Mouse (Mus musculus) kidney, adult 8-10 months (tissue): ENCODE results near the gene Rrbp1.
A peak's percentile ranks its signal among the peaks of the same experiment; 100 is the strongest.

Experiments used
- DNase-seq, 2 experiments: peaks; one replicate each; pipeline ENCODE4 v3.0.0; 2022

Gene Rrbp1

GRCm38 (mm10) chr2:144011080-144011551 is at the start of gene Rrbp1:
Rrbp1 (minus strand) TSS chr2:144011263.
- DNase-seq = peak; percentile 99

GRCm38 (mm10) chr2:144057735-144058134 is 46.7 kb upstream of the Rrbp1 start:
- no peak for DNase-seq

GRCm38 (mm10) chr2:144052410-144053065 is 41.5 kb upstream of the Rrbp1 start:
- no peak for DNase-seq

- no peak for DNase-seq
Measured at GRCm38 (mm10) chr2:144050861-144051260, 39.8 kb upstream of the Rrbp1 start.

GRCm38 (mm10) chr2:144050146-144050680 is 39.1 kb upstream of the Rrbp1 start:
- no peak for DNase-seq

- no peak for DNase-seq
Measured at GRCm38 (mm10) chr2:144046916-144047315, 35.9 kb upstream of the Rrbp1 start.

GRCm38 (mm10) chr2:144045756-144046560 is 34.9 kb upstream of the Rrbp1 start:
- DNase-seq = no peak

GRCm38 (mm10) chr2:144044726-144045125 is 33.7 kb upstream of the Rrbp1 start:
- no peak for DNase-seq

GRCm38 (mm10) chr2:144032664-144033063 is 21.6 kb upstream of the Rrbp1 start, which contains the start of gene Banf2:
Banf2 (plus strand) TSS chr2:144033059.
- DNase-seq = no peak

- no peak for DNase-seq
Measured at GRCm38 (mm10) chr2:144030791-144031190, 19.7 kb upstream of the Rrbp1 start.

GRCm38 (mm10) chr2:144026456-144026855 is 15.4 kb upstream of the Rrbp1 start:
- DNase-seq = no peak

GRCm38 (mm10) chr2:144025361-144025760 is 14.3 kb upstream of the Rrbp1 start:
- no peak for DNase-seq

- no peak for DNase-seq
Measured at GRCm38 (mm10) chr2:144022441-144022840, 11.4 kb upstream of the Rrbp1 start.

- no peak for DNase-seq
Measured at GRCm38 (mm10) chr2:144019971-144020370, 8.9 kb upstream of the Rrbp1 start.

GRCm38 (mm10) chr2:144015861-144016260 is 4.8 kb upstream of the Rrbp1 start:
- DNase-seq = no peak

- no peak for DNase-seq
Measured at GRCm38 (mm10) chr2:144014481-144014880, 3.4 kb upstream of the Rrbp1 start.

- no peak for DNase-seq
Measured at GRCm38 (mm10) chr2:144014051-144014450, 3.0 kb upstream of the Rrbp1 start.

- peak; percentile 75 to 82 for DNase-seq
Measured at GRCm38 (mm10) chr2:144010282-144011044, 600 bp downstream of the Rrbp1 start.

GRCm38 (mm10) chr2:144009551-144010281 is 1.3 kb downstream of the Rrbp1 start:
- DNase-seq = peak; percentile 72 to 73

- DNase-seq = no peak
Measured at GRCm38 (mm10) chr2:144009081-144009480, 2.0 kb downstream of the Rrbp1 start.

GRCm38 (mm10) chr2:144007211-144007610 is 3.9 kb downstream of the Rrbp1 start:
- DNase-seq = no peak

GRCm38 (mm10) chr2:144006686-144007085 is 4.4 kb downstream of the Rrbp1 start:
- DNase-seq = no peak
